Comparison of ENCODE assay signal across 9 mouse cellular contexts in genomic region chr1:192190508-192191321, GRCm38 (mm10). TPM values are rescaled to one million over a fixed set of nuclear protein-coding genes. Genes with fewer than 3 reads are reported as not detected.
DNase-seq lines count a peak whose midpoint lies in the region; ATAC-seq and TF ChIP-seq lines count a peak whose summit lies in the region.
"Had no signal": no experiment of that assay in that cellular context is flagged by ENCODE, and none has a peak within 500 bp of the region (broad histone marks: within the 10 kb centered on the region; RNA-seq: fewer than 3 reads in every experiment).

Gene Kcnh1 (plus strand): TSS chr1:192190774.

- no peak within 1 kb of the TSS for H3K27ac ChIP-seq in ES-Bruce4 (ENCODE audit: insufficient read depth, low read length)
- no peak within 1 kb of the TSS for H3K27ac ChIP-seq in forebrain, postnatal 0 days (ENCODE audit: low read depth, low read length)
- H3K27ac ChIP-seq in layer of hippocampus, adult 2 months = peak within 1 kb of the TSS; percentile 93
- peak within 1 kb of the TSS; percentile 48 for H3K27ac ChIP-seq in olfactory bulb, adult 2 months (ENCODE audit: insufficient read depth, low read depth, low read length)

- intact Hi-C loops in heart, postnatal 36 days (cut with DNase I) = loop anchor here (1.0 to 2.0 kb wide), 3 partner anchors 356 to 522 kb away; no protein-coding TSS in a partner anchor

- H3K4me3 ChIP-seq in ES-Bruce4 (ENCODE audit: low read depth, low read length) = peak within 1 kb of the TSS; percentile 54
- peak within 1 kb of the TSS; percentile 58 for H3K4me3 ChIP-seq in forebrain, postnatal 0 days (ENCODE audit: low read depth, low read length)
- H3K4me3 ChIP-seq in layer of hippocampus, adult 2 months = peak within 1 kb of the TSS; percentile 66
- H3K4me3 ChIP-seq in olfactory bulb, adult 2 months (ENCODE audit: insufficient read depth, low read depth, low read length) = peak within 1 kb of the TSS; percentile 86

- peak within 1 kb of the TSS; percentile 64 for H3K9ac ChIP-seq in ES-Bruce4 (ENCODE audit: low read depth, poor library complexity, severe bottlenecking)
- H3K9ac ChIP-seq in forebrain, postnatal 0 days = peak within 1 kb of the TSS; percentile 52

- no peak for TF ChIP-seq POLR2A in ES-Bruce4 (IDR thresholded peaks at IDR 0.05; ENCODE audit: insufficient read depth, low read length)
- TF ChIP-seq POLR2A in olfactory bulb, adult 2 months (IDR thresholded peaks at IDR 0.05; ENCODE audit: insufficient read depth, low read depth, low read length) = peak; percentile 40; the same call in 1 of the 2 replicates

- H3K4me2 ChIP-seq in forebrain, postnatal 0 days (ENCODE audit: low read depth) = peak within 1 kb of the TSS; percentile 74

- no peaks in the 10 kb centered on the region for H3K36me3 ChIP-seq in ES-Bruce4 (ENCODE audit: control insufficient read depth, insufficient read depth, low read length, poor library complexity, severe bottlenecking)
- no peaks in the 10 kb centered on the region for H3K36me3 ChIP-seq in forebrain, postnatal 0 days (ENCODE audit: insufficient read depth)

- DNase-seq in cerebellum, adult 11-12 months = peak; percentile 91
- DNase-seq in forebrain, postnatal 0 days = peak; percentile 91
- DNase-seq in heart, postnatal 36 days = peak; percentile 84 to 88
- peak; percentile 92 to 98 for DNase-seq in layer of hippocampus, adult 2 months (ENCODE audit: low spot score in 2 of 2)
- DNase-seq in lung, adult 18-20 months = peak; percentile 82 to 89
- peak; percentile 76 for DNase-seq in testis, postnatal 14 days (ENCODE audit: low spot score)

- TF ChIP-seq EP300 in ES-Bruce4 (IDR thresholded peaks at IDR 0.05; ENCODE audit: insufficient read depth, low read depth, low read length) = peak; percentile 38; the same call in 1 of the 2 replicates

- 2% methylated on average over 69 of the region's 73 CpGs for WGBS in forebrain, postnatal 0 days
- 2% methylated on average over 73 of the region's 73 CpGs for WGBS in olfactory bulb, adult 2 months

- peak; percentile 96 for TF ChIP-seq CTCF in ES-Bruce4 (IDR thresholded peaks at IDR 0.05; ENCODE audit: low read depth, low read length)
- peak; percentile 97 for TF ChIP-seq CTCF in forebrain, postnatal 0 days (IDR thresholded peaks at IDR 0.05; ENCODE audit: low read depth)
- TF ChIP-seq CTCF in layer of hippocampus, adult 2 months (conservative IDR thresholded peaks at IDR 0.05) = peak; percentile 88
- peak; percentile 97 for TF ChIP-seq CTCF in olfactory bulb, adult 2 months (IDR thresholded peaks at IDR 0.05; ENCODE audit: insufficient read depth, low read depth, low read length)

- peaks cover 6% of the 10 kb centered on the region; the same call in 1 of the 2 replicates for H3K27me3 ChIP-seq in ES-Bruce4 (ENCODE audit: control insufficient read depth, insufficient read depth, low read length, poor library complexity, severe bottlenecking)
- peaks cover 6% of the 10 kb centered on the region for H3K27me3 ChIP-seq in forebrain, postnatal 0 days (ENCODE audit: insufficient read depth, low read length)

- H3K9me3 ChIP-seq in ES-Bruce4 (replicated peaks; ENCODE audit: control insufficient read depth, insufficient read depth, low read length, poor library complexity, severe bottlenecking) = no peaks in the 10 kb centered on the region
- H3K9me3 ChIP-seq in forebrain, postnatal 0 days (ENCODE audit: low read length) = no peaks in the 10 kb centered on the region

- ATAC-seq in forebrain, postnatal 0 days = peak; percentile 97

- H3K4me1 ChIP-seq in ES-Bruce4 (ENCODE audit: control insufficient read depth, insufficient read depth, low read length) = no peaks in the 10 kb centered on the region
- H3K4me1 ChIP-seq in forebrain, postnatal 0 days (ENCODE audit: insufficient read depth) = no peaks in the 10 kb centered on the region
- H3K4me1 ChIP-seq in olfactory bulb, adult 2 months (ENCODE audit: control insufficient read depth, insufficient read depth, low read length) = peaks cover 11% of the 10 kb centered on the region

RNA-seq across cellular contexts. Expression of gene Kcnh1, which starts in this region (rescaled TPM):
- polyA plus RNA-seq in ES-Bruce4 (2011; ENCODE audit: insufficient read depth, insufficient read length, low read depth, missing spikeins) = 0.26 and 0.27 TPM in 2 replicates
- total RNA-seq in forebrain, postnatal 0 days (2014; rRNA removed) = 5.6 and 5.7 TPM in 2 replicates
- 1.9 and 2.3 TPM in 2 replicates for polyA plus RNA-seq in forebrain, postnatal 0 days (2015; fragmentation: Nextera tagmentation; extraction: Ambion mirVana)
- total RNA-seq in heart, postnatal 36 days (2021) = under 1 TPM; 0.11 TPM
- total RNA-seq in layer of hippocampus, adult 2 months (2021) = 10 to 100 TPM; 36.8 to 37.2 TPM
- 88.6 TPM in 1 of 2 replicates, not detected in the other for polyA plus RNA-seq in olfactory bulb, adult 2 months (2012; ENCODE audit: insufficient read depth, insufficient read length, low replicate concordance, missing spikeins)
- total RNA-seq: MEL had no signal

Comparison
In these comparisons a context has a peak if more than half of its experiments do, and no peak if none do; other contexts are left out.
1. Peak in DNase-seq in heart, postnatal 36 days; RNA of the gene not detected or under 1 TPM.
2. H3K27ac ChIP-seq: peak in layer of hippocampus, adult 2 months (single experiment) and olfactory bulb, adult 2 months (single experiment); none in ES-Bruce4 (single experiment) and forebrain, postnatal 0 days (single experiment).
3. Peak in every context shown above with its lines, with median percentiles within 50 percentile points of each other: H3K4me3 ChIP-seq, CTCF ChIP-seq and DNase-seq.